16 mouse cellular contexts compared by ENCODE assay signal in the genomic region with DNA sequence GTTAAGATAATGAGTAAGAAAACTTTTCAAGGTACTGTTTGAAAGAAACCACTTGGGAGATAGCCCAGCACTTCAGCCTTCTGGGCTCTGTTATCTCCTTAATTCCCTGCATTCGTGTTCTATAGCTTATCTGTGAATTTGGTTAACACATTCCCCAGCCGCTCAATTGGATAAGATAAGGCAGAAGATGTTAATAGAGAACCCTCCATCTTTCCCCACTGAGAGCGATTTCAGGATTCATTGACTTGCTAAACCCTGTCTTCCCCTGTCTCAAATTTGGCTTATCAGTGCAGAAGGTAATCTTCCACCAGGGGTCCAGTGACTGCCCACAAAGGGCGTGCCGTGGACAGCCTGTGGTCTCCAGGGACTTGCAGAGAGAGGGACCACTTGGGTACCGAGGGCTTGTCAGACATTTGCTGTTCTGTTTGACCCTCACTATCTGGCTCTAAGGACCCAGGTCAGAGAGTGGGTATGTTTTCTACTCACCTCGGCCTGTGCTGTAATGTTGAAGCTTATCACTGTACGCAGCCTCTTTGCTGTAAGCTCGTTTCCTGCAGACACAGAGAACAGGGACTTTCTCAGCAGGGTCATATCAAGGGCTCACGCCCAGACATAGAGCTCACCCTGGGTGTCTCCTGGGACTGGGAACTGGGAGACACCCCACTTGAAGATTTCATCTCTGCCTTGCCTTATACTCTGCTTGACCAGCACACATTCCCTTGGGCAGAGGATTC.
DNase-seq lines count a peak whose midpoint lies in the region; ATAC-seq and TF ChIP-seq lines count a peak whose summit lies in the region.
"Had no signal": no experiment of that assay in that cellular context is flagged by ENCODE, and none has a peak within 500 bp of the region (broad histone marks: within the 10 kb centered on the region; RNA-seq: fewer than 3 reads in every experiment).

No protein-coding gene starts in this region.

- H3K27me3 ChIP-seq in stomach, embryonic 14.5 days (ENCODE audit: control insufficient read depth, insufficient read depth, low read length), result no peaks in the 10 kb centered on the region
- no peaks in the 10 kb centered on the region for H3K27me3 ChIP-seq in stomach, postnatal 0 days (ENCODE audit: control insufficient read depth, insufficient read depth, low read length)
- no peaks in the 10 kb centered on the region for H3K27me3 ChIP-seq in midbrain, embryonic 10.5 days (ENCODE audit: low read depth, poor library complexity, severe bottlenecking)
- H3K27me3 ChIP-seq: embryonic facial prominence, embryonic 12.5 days had no signal

- no peak overlapping the region for H3K4me2 ChIP-seq in stomach, embryonic 14.5 days (replicated peaks; ENCODE audit: low read depth, low read length)
- H3K4me2 ChIP-seq in stomach, postnatal 0 days (replicated peaks; ENCODE audit: low read depth), result no peak overlapping the region
- H3K4me2 ChIP-seq: embryonic facial prominence, embryonic 12.5 days had no signal

- H3K4me3 ChIP-seq in stomach, embryonic 14.5 days (ENCODE audit: low read depth, low read length), result no peak overlapping the region
- no peak overlapping the region for H3K4me3 ChIP-seq in stomach, postnatal 0 days (ENCODE audit: low read depth, low read length)
- H3K4me3 ChIP-seq in midbrain, embryonic 10.5 days, result no peak overlapping the region
- H3K4me3 ChIP-seq: embryonic facial prominence, embryonic 12.5 days; myocyte had no signal

- no peaks in the 10 kb centered on the region; the same call in 1 of the 2 replicates for H3K9me3 ChIP-seq in stomach, embryonic 14.5 days (ENCODE audit: control insufficient read depth, low read depth, low read length)
- no peaks in the 10 kb centered on the region for H3K9me3 ChIP-seq in stomach, postnatal 0 days (ENCODE audit: control insufficient read depth, low read length)
- no peaks in the 10 kb centered on the region for H3K9me3 ChIP-seq in midbrain, embryonic 10.5 days (replicated peaks)
- H3K9me3 ChIP-seq: embryonic facial prominence, embryonic 12.5 days had no signal

- no peaks in the 10 kb centered on the region for H3K36me3 ChIP-seq in stomach, embryonic 14.5 days (ENCODE audit: control insufficient read depth, insufficient read depth, low read length)
- no peaks in the 10 kb centered on the region for H3K36me3 ChIP-seq in stomach, postnatal 0 days (ENCODE audit: control insufficient read depth, insufficient read depth, low read length)
- 0 out of 2 replicates have a peak, but pooled peaks cover 7% of the 10 kb centered on the region for H3K36me3 ChIP-seq in midbrain, embryonic 10.5 days
- H3K36me3 ChIP-seq: embryonic facial prominence, embryonic 12.5 days had no signal

- DNase-seq in heart, adult 11 months, result peak; percentile 79
- DNase-seq in heart, adult 8-10 months (ENCODE audit: low spot score), result no peak
- no peak for DNase-seq in stomach, postnatal 0 days (ENCODE audit: low spot score)
- no peak for DNase-seq in midbrain, embryonic 10.5 days (ENCODE audit: low spot score)
- DNase-seq in kidney, postnatal 14 days, result no peak
- no peak for DNase-seq in left cerebral cortex, postnatal 10 days (ENCODE audit: extremely low spot score in 1 of 2, low spot score in 2 of 2)
- DNase-seq in gastrocnemius, postnatal 14 days, result no peak
- DNase-seq: adrenal gland, postnatal 25 days; cerebellum, adult 9-10 months; gastrocnemius, postnatal 25 days; kidney, adult 9 months; lung, postnatal 14 days had no signal

- TF ChIP-seq CTCF in stomach, postnatal 0 days (IDR thresholded peaks at IDR 0.05; ENCODE audit: low read depth), result no peak

- intact Hi-C loops in left cerebral cortex, postnatal 10 days (cut with DNase I), result no loop called here
- intact Hi-C loops in gastrocnemius, postnatal 14 days (cut with DNase I; ENCODE audit: low total_unique reads), result no loop called here

- H3K27ac ChIP-seq in stomach, embryonic 14.5 days (ENCODE audit: low read length), result no peak overlapping the region
- no peak overlapping the region for H3K27ac ChIP-seq in stomach, postnatal 0 days (replicated peaks)
- H3K27ac ChIP-seq in midbrain, embryonic 10.5 days (replicated peaks), result 0 out of 2 replicates have a peak overlapping the region, but pooled peaks have one; percentile 3
- H3K27ac ChIP-seq: embryonic facial prominence, embryonic 12.5 days had no signal

- peak; percentile 78; the same call in 1 of the 2 replicates for ATAC-seq in stomach, embryonic 14.5 days (ENCODE audit: insufficient number of reproducible peaks, insufficient read depth, low FRiP score, low read depth)
- ATAC-seq in stomach, postnatal 0 days (ENCODE audit: low FRiP score, low TSS enrichment), result no peak
- ATAC-seq: forebrain, embryonic 14.5 days had no signal

- no peak overlapping the region for H3K9ac ChIP-seq in stomach, embryonic 14.5 days (replicated peaks; ENCODE audit: low read depth, low read length)
- H3K9ac ChIP-seq in stomach, postnatal 0 days (ENCODE audit: low read length), result no peak overlapping the region
- H3K9ac ChIP-seq: embryonic facial prominence, embryonic 12.5 days had no signal

- no peaks in the 10 kb centered on the region; the same call in 1 of the 2 replicates for H3K4me1 ChIP-seq in stomach, embryonic 14.5 days (ENCODE audit: control insufficient read depth, insufficient read depth, low read length)
- H3K4me1 ChIP-seq in stomach, postnatal 0 days (replicated peaks; ENCODE audit: control insufficient read depth, insufficient read depth), result no peaks in the 10 kb centered on the region
- peaks cover 3% of the 10 kb centered on the region; the same call in 1 of the 2 replicates for H3K4me1 ChIP-seq in midbrain, embryonic 10.5 days
- H3K4me1 ChIP-seq: embryonic facial prominence, embryonic 12.5 days had no signal

- TF ChIP-seq EP300 in stomach, postnatal 0 days (optimal IDR thresholded peaks at IDR 0.05), result no peak

- WGBS in stomach, embryonic 14.5 days, result 52% methylated on average over 10 of the region's 10 CpGs
- WGBS in stomach, postnatal 0 days, result 54% methylated on average over 10 of the region's 10 CpGs
- 78% methylated on average over 10 of the region's 10 CpGs for WGBS in midbrain, embryonic 10.5 days
